Mouse (Mus musculus) heart, embryonic 10.5 days (tissue): ENCODE data around the gene Chpf. TPM values are rescaled to one million over a fixed set of nuclear protein-coding genes. Genes with fewer than 3 reads are reported as not detected.

Experiments used
- DNase-seq: peaks from one replicate; pipeline ENCODE4 v3.0.0-alpha.2; 2017; ENCODE audit warnings: low spot score
- H3K27ac ChIP-seq: fragments of 300-500 bp; sonication (generic); 2 replicates; pipeline ENCODE4 v1.5.1; 2016; ENCODE audit warnings: mild to moderate bottlenecking
- H3K27me3 ChIP-seq: fragments of 300-500 bp; sonication (generic); 2 replicates; pipeline ENCODE4 v1.6.1; 2016; ENCODE audit warnings: mild to moderate bottlenecking; ENCODE audit not compliant: poor library complexity, insufficient read depth, severe bottlenecking
- H3K36me3 ChIP-seq: fragments of 300-500 bp; sonication (generic); 2 replicates; pipeline ENCODE4 v1.6.1; 2016; ENCODE audit warnings: mild to moderate bottlenecking, moderate library complexity
- H3K4me1 ChIP-seq: fragments of 300-500 bp; sonication (generic); 2 replicates; pipeline ENCODE4 v1.6.1; 2016; ENCODE audit warnings: mild to moderate bottlenecking
- H3K4me3 ChIP-seq: fragments of 300-500 bp; sonication (generic); 2 replicates; pipeline ENCODE4 v1.5.1; 2016; ENCODE audit warnings: mild to moderate bottlenecking, moderate library complexity
- H3K9me3 ChIP-seq: fragments of 300-500 bp; sonication (generic); 2 replicates; pipeline ENCODE4 v1.6.1; 2016; ENCODE audit warnings: mild to moderate bottlenecking, moderate library complexity
- WGBS: fragments of 180-500 bp; shearing (Covaris S2); methylation state at CpG from one replicate; pipeline ENCODE4 v1.1.7; 2016; 5-methylcytosine and 5-hydroxymethylcytosine counted together
- polyA plus RNA-seq: library from polyadenylated mRNA; unstranded; fragments of >200 nt; fragmentation: Nextera tagmentation; extraction: Ambion mirVana; gene quantifications from 2 replicates; pipeline ENCODE4 v1.2.1, GENCODE M21; 2016

Gene Chpf
- polyA plus RNA-seq, 1 experiment from 2014 or later: 30.9 TPM

GRCm38 (mm10) chr1:75441471-75441996, 37.6 kb downstream of the Chpf start:
- DNase-seq: no peak
- Histone ChIP-seq H3K9me3 (no peaks in the 10 kb centered on the region), H3K36me3 (peaks cover 29% of the 10 kb centered on the region), H3K27ac (no peak overlapping the region), H3K27me3 (peaks cover 24% of the 10 kb centered on the region), H3K4me1 (peaks cover 62% of the 10 kb centered on the region), H3K4me3 (no peak overlapping the region)
- 85% methylated on average over 15 of the region's 15 CpGs for WGBS

- no peak overlapping the region for H3K4me3 ChIP-seq
- H3K36me3 ChIP-seq: peaks cover 29% of the 10 kb centered on the region
- no peaks in the 10 kb centered on the region for H3K9me3 ChIP-seq
- no peak overlapping the region for H3K27ac ChIP-seq
- no peak for DNase-seq
- H3K27me3 ChIP-seq: peaks cover 20% of the 10 kb centered on the region
- H3K4me1 ChIP-seq: peaks cover 58% of the 10 kb centered on the region
- WGBS: 97% methylated on average over 7 of the region's 7 CpGs
These were observed 38.4 kb downstream of the Chpf start for GRCm38 (mm10) chr1:75440661-75441060.

GRCm38 (mm10) chr1:75438782-75439181, 40.3 kb downstream of the Chpf start:
- WGBS: 76% methylated on average over 8 of the region's 9 CpGs
- H3K4me1 ChIP-seq: peaks cover 43% of the 10 kb centered on the region
- H3K27ac ChIP-seq: no peak overlapping the region
- H3K4me3 ChIP-seq: no peak overlapping the region
- peaks cover 29% of the 10 kb centered on the region for H3K36me3 ChIP-seq
- H3K27me3 ChIP-seq: peaks cover 10% of the 10 kb centered on the region; the same call in 1 of the 2 replicates
- H3K9me3 ChIP-seq: no peaks in the 10 kb centered on the region
- DNase-seq: no peak

- H3K36me3 ChIP-seq: peaks cover 29% of the 10 kb centered on the region
- no peaks in the 10 kb centered on the region for H3K9me3 ChIP-seq
- peak; percentile 96 for DNase-seq
- peak within 1 kb of the TSS; percentile 63 for H3K4me3 ChIP-seq
- H3K4me1 ChIP-seq: peaks cover 48% of the 10 kb centered on the region
- no peaks in the 10 kb centered on the region for H3K27me3 ChIP-seq
- WGBS: 6% methylated on average over 28 of the region's 28 CpGs
- H3K27ac ChIP-seq: peak within 1 kb of the TSS; percentile 86
These were observed 43.4 kb downstream of the Chpf start, which contains the start of gene Gmppa for GRCm38 (mm10) chr1:75435475-75436328. TSS of gene Gmppa (plus strand) at chr1:75435930.

GRCm38 (mm10) chr1:75425796-75426471, 53.2 kb downstream of the Chpf start:
- H3K4me3 ChIP-seq: no peak overlapping the region
- 0 out of 2 replicates have a peak overlapping the region, but pooled peaks have one; percentile 52 for H3K27ac ChIP-seq
- H3K27me3 ChIP-seq: peaks cover 41% of the 10 kb centered on the region
- no peaks in the 10 kb centered on the region for H3K9me3 ChIP-seq
- WGBS: 24% methylated on average over 10 of the region's 10 CpGs
- peaks cover 85% of the 10 kb centered on the region for H3K36me3 ChIP-seq
- peaks cover 64% of the 10 kb centered on the region for H3K4me1 ChIP-seq
- DNase-seq: no peak

Other genes starting within 250 kb of the Chpf start
- not detected in 2 replicates for gene A630095N17Rik, start 247.2 kb downstream of the Chpf start, polyA plus RNA-seq
- gene Dnajb2, start 242.9 kb downstream of the Chpf start, polyA plus RNA-seq: 24.5 and 32.4 TPM in 2 replicates
- gene Ptprn, start 214.8 kb downstream of the Chpf start, polyA plus RNA-seq: 0.70 and 0.84 TPM in 2 replicates
- gene Resp18, start 200.9 kb downstream of the Chpf start, polyA plus RNA-seq: not detected in 2 replicates
- 142 and 144 TPM in 2 replicates for gene Dnpep, start 161.3 kb downstream of the Chpf start, polyA plus RNA-seq
- gene Des, start 119.0 kb downstream of the Chpf start, polyA plus RNA-seq: 341 and 642 TPM in 2 replicates
- gene Speg, start 104.0 kb downstream of the Chpf start, polyA plus RNA-seq: 77.9 and 80.0 TPM in 2 replicates
- gene Gmppa, start 43.4 kb downstream of the Chpf start, polyA plus RNA-seq: 73.4 and 75.4 TPM in 2 replicates
- gene Asic4, start 28.9 kb downstream of the Chpf start, polyA plus RNA-seq: 0.79 and 2.3 TPM in 2 replicates
- gene Tmem198, start 225 bp upstream of the Chpf start, polyA plus RNA-seq: 0.36 and 0.39 TPM in 2 replicates
- gene Obsl1, start 27.1 kb upstream of the Chpf start, polyA plus RNA-seq: 103 and 107 TPM in 2 replicates
- 7.8 and 8.2 TPM in 2 replicates for gene Inha, start 27.8 kb upstream of the Chpf start, polyA plus RNA-seq
- gene Stk11ip, start 42.2 kb upstream of the Chpf start, polyA plus RNA-seq: 20.2 and 22.3 TPM in 2 replicates
- 20.0 and 29.8 TPM in 2 replicates for gene Slc4a3, start 67.0 kb upstream of the Chpf start, polyA plus RNA-seq